Mouse (Mus musculus): ENCODE measurements around the gene BC004004. TPM values are rescaled to one million over a fixed set of nuclear protein-coding genes. Genes with fewer than 3 reads are reported as not detected.
"Not testable (repeated sequence)": the region's sequence is repeated elsewhere in the genome, so short reads cannot be mapped to it uniquely, and the experiment has no call there.

Gene BC004004
- total RNA-seq, 1 experiment from 2014 or later = 77.2 TPM

GRCm38 (mm10) chr17:29348996-29349395, 80.4 kb downstream of the BC004004 start:
- no peak for ATAC-seq (replicated peaks in 1 of 2; ENCODE audit: insufficient read depth in 1 of 2, low FRiP score in 2 of 2, low TSS enrichment in 1 of 2, low read depth in 1 of 2, poor library complexity in 2 of 2, severe bottlenecking in 2 of 2)

GRCm38 (mm10) chr17:29351056-29351455, 82.5 kb downstream of the BC004004 start:
- ATAC-seq (replicated peaks in 1 of 2; ENCODE audit: insufficient read depth in 1 of 2, low FRiP score in 2 of 2, low TSS enrichment in 1 of 2, low read depth in 1 of 2, poor library complexity in 2 of 2, severe bottlenecking in 2 of 2) = not testable (repeated sequence)

- ATAC-seq (replicated peaks in 1 of 2; ENCODE audit: insufficient read depth in 1 of 2, low FRiP score in 2 of 2, low TSS enrichment in 1 of 2, low read depth in 1 of 2, poor library complexity in 2 of 2, severe bottlenecking in 2 of 2) = no peak
These were observed 86.9 kb downstream of the BC004004 start for GRCm38 (mm10) chr17:29355461-29355840.

- no peak for ATAC-seq (replicated peaks in 1 of 2; ENCODE audit: insufficient read depth in 1 of 2, low FRiP score in 2 of 2, low TSS enrichment in 1 of 2, low read depth in 1 of 2, poor library complexity in 2 of 2, severe bottlenecking in 2 of 2)
These were observed 87.4 kb downstream of the BC004004 start for GRCm38 (mm10) chr17:29355841-29356478.

- ATAC-seq (replicated peaks in 1 of 2; ENCODE audit: insufficient read depth in 1 of 2, low FRiP score in 2 of 2, low TSS enrichment in 1 of 2, low read depth in 1 of 2, poor library complexity in 2 of 2, severe bottlenecking in 2 of 2) = no peak
These were observed 87.9 kb downstream of the BC004004 start for GRCm38 (mm10) chr17:29356479-29356856.

GRCm38 (mm10) chr17:29356882-29357281, 88.3 kb downstream of the BC004004 start:
- ATAC-seq (replicated peaks in 1 of 2; ENCODE audit: insufficient read depth in 1 of 2, low FRiP score in 2 of 2, low TSS enrichment in 1 of 2, low read depth in 1 of 2, poor library complexity in 2 of 2, severe bottlenecking in 2 of 2) = no peak

GRCm38 (mm10) chr17:29358928-29359327, 90.3 kb downstream of the BC004004 start:
- ATAC-seq (replicated peaks in 1 of 2; ENCODE audit: insufficient read depth in 1 of 2, low FRiP score in 2 of 2, low TSS enrichment in 1 of 2, low read depth in 1 of 2, poor library complexity in 2 of 2, severe bottlenecking in 2 of 2) = no peak

GRCm38 (mm10) chr17:29360761-29361221, 92.2 kb downstream of the BC004004 start, which contains the start of gene Fgd2:
TSS of gene Fgd2 (plus strand) at chr17:29360914.
- peak; percentile 82 for ATAC-seq (replicated peaks in 1 of 2; ENCODE audit: insufficient read depth in 1 of 2, low FRiP score in 2 of 2, low TSS enrichment in 1 of 2, low read depth in 1 of 2, poor library complexity in 2 of 2, severe bottlenecking in 2 of 2)

- ATAC-seq (replicated peaks in 1 of 2; ENCODE audit: insufficient read depth in 1 of 2, low FRiP score in 2 of 2, low TSS enrichment in 1 of 2, low read depth in 1 of 2, poor library complexity in 2 of 2, severe bottlenecking in 2 of 2) = peak; percentile 23 to 25; a peak in 2 of 4 replicates
These were observed 93.5 kb downstream of the BC004004 start for GRCm38 (mm10) chr17:29361982-29362691.

- ATAC-seq (replicated peaks in 1 of 2; ENCODE audit: insufficient read depth in 1 of 2, low FRiP score in 2 of 2, low TSS enrichment in 1 of 2, low read depth in 1 of 2, poor library complexity in 2 of 2, severe bottlenecking in 2 of 2) = no peak
These were observed 94.5 kb downstream of the BC004004 start for GRCm38 (mm10) chr17:29363109-29363508.

Other genes starting within 250 kb of the BC004004 start
- 716 and 982 TPM in 2 replicates for gene Srsf3, start 236.2 kb upstream of the BC004004 start, total RNA-seq (2017)
- gene Cdkn1a, start 177.8 kb upstream of the BC004004 start, total RNA-seq (2017) = 7.1 and 9.0 TPM in 2 replicates
- gene Rab44, start 154.6 kb upstream of the BC004004 start, total RNA-seq (2017) = 27.8 and 58.2 TPM in 2 replicates
- gene Cpne5, start 30.6 kb upstream of the BC004004 start, total RNA-seq (2017) = 1.3 and 1.9 TPM in 2 replicates
- gene Ppil1, start 4.6 kb upstream of the BC004004 start, total RNA-seq (2017) = 68.8 and 69.8 TPM in 2 replicates
- 1.8 and 10.4 TPM in 2 replicates for gene Pi16, start 48.9 kb downstream of the BC004004 start, total RNA-seq (2017)
- 60.6 and 87.5 TPM in 2 replicates for gene Mtch1, start 79.1 kb downstream of the BC004004 start, total RNA-seq (2017)
- 36.9 and 54.2 TPM in 2 replicates for gene Fgd2, start 92.1 kb downstream of the BC004004 start, total RNA-seq (2017)
- 426 and 588 TPM in 2 replicates for gene Pim1, start 222.0 kb downstream of the BC004004 start, total RNA-seq (2017)